Mouse (Mus musculus) megakaryocyte, embryonic 14.5 days (primary cell): Measurements from ENCODE around the gene Espnl.

Experiments
- FLI1 ChIP-seq: IDR thresholded peaks from 2 replicates; pipeline ENCODE4 v1.6.1; 2012; ENCODE audit warnings: low read length, inconsistent platforms, mixed read lengths
- GATA1 ChIP-seq: IDR thresholded peaks from 3 replicates; pipeline ENCODE4 v1.6.1; 2012; ENCODE audit warnings: mixed read lengths, low read length, inconsistent platforms, borderline replicate concordance

DNA sequence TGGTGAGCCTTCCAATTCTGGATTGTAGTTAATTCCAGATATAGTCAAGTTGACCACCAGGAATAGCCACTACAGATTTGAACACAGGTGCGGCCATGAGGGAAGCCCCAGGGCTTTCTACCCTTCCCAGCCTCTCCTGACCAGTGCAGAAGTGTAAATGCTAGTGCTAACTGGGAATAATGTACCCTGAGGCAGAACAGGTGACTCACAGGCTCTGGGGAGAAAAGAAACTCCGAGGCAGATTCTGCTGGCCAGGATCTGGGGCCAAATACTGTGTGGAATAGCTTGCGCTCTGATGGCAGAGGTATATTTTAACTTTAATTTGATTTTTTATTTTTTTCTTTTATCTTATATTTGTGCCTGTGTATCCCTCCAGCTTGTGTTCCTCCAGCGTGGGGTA is 17.3 kb upstream of the Espnl start:
- no peak for TF ChIP-seq GATA1
- no peak for TF ChIP-seq FLI1
